Mouse (Mus musculus): ENCODE results near the gene Wipi1.

DNA sequence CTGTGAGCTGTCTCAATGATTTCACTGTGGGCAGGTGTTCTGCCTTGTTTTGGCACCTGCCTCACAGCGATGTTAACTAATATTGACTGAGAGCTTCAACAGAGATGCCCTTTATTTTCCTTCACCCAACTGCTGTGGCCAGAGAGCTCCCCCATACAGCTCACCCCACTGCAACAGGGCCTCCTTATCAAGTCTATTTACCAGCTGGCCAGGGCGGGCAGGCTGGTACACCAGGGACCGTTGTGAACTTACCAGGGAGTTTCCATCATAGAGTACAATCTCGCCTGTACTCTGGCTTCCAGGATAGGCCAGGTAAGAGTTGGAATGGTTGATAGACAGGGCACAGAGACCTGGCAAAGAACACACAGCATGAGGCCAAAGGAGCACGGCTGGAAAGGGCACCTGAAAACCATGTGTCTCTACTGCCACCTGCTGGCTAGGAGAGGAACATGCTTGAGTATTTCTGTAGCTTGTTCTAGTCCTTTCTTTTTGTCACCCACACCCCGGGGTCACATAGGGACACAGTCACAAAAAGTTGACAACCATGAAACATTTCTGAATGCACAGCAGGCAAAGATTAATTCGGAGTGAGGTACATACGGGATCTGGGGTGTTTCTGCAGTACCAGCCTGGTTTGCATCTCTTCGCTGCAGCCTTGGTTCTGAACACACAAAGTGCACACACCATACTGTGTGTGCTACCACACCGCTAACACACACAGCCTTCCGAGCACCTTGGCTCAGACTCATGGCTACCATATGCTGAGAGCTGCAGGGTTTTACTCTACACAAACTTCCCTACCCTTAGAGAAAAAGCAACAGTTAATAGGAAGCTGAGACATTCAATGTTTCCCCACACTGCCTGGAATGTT, 26.7 kb downstream of the Wipi1 start:
- TF ChIP-seq CTCF (IDR thresholded peaks at IDR 0.05; ENCODE audit: control insufficient read depth, insufficient read depth, insufficient replicate concordance, low read depth, low read length), result peak; percentile 92; the same call in 1 of the 2 replicates
- TF ChIP-seq POLR2A (IDR thresholded peaks at IDR 0.05; ENCODE audit: control insufficient read depth, low read depth, low read length), result no peak

Measured in testis, adult 2 months (tissue).